Mouse (Mus musculus) liver, postnatal 0 days (tissue): Measurements from ENCODE around the gene Mgat5b.

Source experiments
- CTCF ChIP-seq: sonication (generic); IDR thresholded peaks from 2 replicates; pipeline ENCODE4 v1.5.1; 2016; ENCODE audit warnings: antibody characterized with exemption, low read depth
- EP300 ChIP-seq: IDR thresholded peaks from 2 replicates; pipeline ENCODE4 v1.6.1; 2016; ENCODE audit warnings: antibody characterized with exemption, low read depth, mild to moderate bottlenecking

DNA sequence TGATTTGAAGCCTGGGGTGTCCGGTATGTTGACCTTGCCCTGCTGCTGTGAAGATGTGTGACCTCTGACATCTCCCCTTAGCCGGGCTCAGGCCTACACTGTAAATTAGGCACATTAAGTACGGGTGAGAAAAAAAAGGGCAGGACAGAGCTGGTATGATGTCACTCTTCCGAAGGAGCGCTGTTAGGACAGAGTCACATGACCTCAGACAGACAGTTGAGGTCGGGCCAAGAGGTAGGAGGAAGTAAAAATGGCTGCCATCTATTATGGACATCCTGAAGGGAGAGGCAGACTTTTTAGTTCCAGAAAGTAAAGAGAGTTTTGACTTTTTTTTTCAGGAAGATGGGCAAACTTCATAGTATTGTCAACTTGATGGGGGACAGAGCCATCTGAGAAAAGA lies 73.3 kb downstream of the Mgat5b start:
- TF ChIP-seq EP300 (no peak), CTCF (no peak)
